Mouse (Mus musculus): ENCODE results near the gene Xkrx. TPM values are rescaled to one million over a fixed set of nuclear protein-coding genes. Genes with fewer than 3 reads are reported as not detected.

Xkrx gene
- 0.33 and 0.34 TPM in 2 replicates for polyA plus RNA-seq (2012; rRNA removed)

DNA sequence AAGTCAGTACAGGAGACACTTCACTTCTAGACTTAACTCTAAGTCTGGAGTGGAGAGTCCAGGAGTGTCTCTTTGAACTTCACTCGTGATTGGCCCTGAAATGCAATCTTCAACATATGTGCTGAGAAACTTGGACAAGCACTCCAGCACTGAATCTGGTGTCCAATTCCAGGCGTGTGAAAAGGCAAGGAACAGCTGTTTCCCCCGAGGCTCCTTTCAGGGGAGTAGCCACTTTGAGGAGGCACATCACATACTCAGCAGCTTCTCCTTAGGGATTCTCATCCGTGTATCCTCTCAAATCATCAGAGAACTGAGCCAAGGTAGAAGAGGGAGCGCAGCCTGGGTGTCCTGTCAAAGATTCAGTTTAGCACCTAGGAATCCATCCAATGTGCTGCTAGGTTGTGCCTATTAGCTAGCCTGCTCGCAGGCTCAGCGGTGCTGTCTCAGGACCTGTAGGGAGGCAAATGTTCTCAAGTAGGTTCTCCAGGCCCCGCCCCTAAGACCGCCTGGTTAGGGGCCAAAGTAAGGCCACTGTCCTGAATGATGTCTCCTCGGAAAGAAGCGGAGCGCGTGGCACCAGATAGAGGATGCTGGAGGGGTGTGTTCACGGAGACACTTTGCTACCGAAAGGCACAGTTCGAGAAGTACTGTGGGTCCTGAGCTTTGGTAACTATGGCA is at the start of gene Xkrx:
TSS of gene Xkrx (minus strand) at position 34 of the 678 bp plus-strand sequence.

GRCm38 (mm10) chrX:134187201-134187600 is 25.3 kb upstream of the Xkrx start, which contains the start of gene Arl13a:
TSS of gene Arl13a (plus strand) at chrX:134187501.

Other genes with a start within 250 kb of the Xkrx start
- 3.9 and 5.5 TPM in 2 replicates for gene Sytl4, start 180.3 kb downstream of the Xkrx start, polyA plus RNA-seq (2012; rRNA removed)
- gene Cstf2, start 102.9 kb downstream of the Xkrx start, polyA plus RNA-seq (2012; rRNA removed) = 20.9 and 25.0 TPM in 2 replicates
- not detected in 2 replicates for gene Arl13a, start 25.4 kb upstream of the Xkrx start, polyA plus RNA-seq (2012; rRNA removed)
- not detected in 2 replicates for gene Nox1, start 59.9 kb upstream of the Xkrx start, polyA plus RNA-seq (2012; rRNA removed)
- 5.6 and 7.7 TPM in 2 replicates for gene Trmt2b, start 114.9 kb upstream of the Xkrx start, polyA plus RNA-seq (2012; rRNA removed)
- 11.7 and 14.8 TPM in 2 replicates for gene Tmem35a, start 133.1 kb upstream of the Xkrx start, polyA plus RNA-seq (2012; rRNA removed)
- 0.57 and 1.0 TPM in 2 replicates for gene Cenpi, start 146.0 kb upstream of the Xkrx start, polyA plus RNA-seq (2012; rRNA removed)
- gene Drp2, start 242.5 kb upstream of the Xkrx start, polyA plus RNA-seq (2012; rRNA removed) = 3.1 and 4.0 TPM in 2 replicates

Data from ovary, adult 2 months (tissue).